Mouse (Mus musculus) adipocyte (in vitro differentiated cells): ENCODE measurements at regions not wholly inside any gene's neighbourhood (a gene's known extent, or its start where the extent isn't known, plus 50 kb on each side); places are given as distances from the start of the nearest gene placed in this dataset.

Experiments
- DNase-seq: peaks from one replicate; pipeline ENCODE4 v3.0.0-alpha.2; 2016; ENCODE audit warnings: low spot score

GRCm38 (mm10) chr14:123219590-123219989, 235.8 kb upstream of the Tmtc4 start:
- no peak for DNase-seq

- no peak for DNase-seq
These were observed 226.4 kb upstream of the Tmtc4 start for GRCm38 (mm10) chr14:123210241-123210640.

- no peak for DNase-seq
These were observed 219.0 kb upstream of the Tmtc4 start for GRCm38 (mm10) chr14:123202848-123203247.

GRCm38 (mm10) chr14:123202313-123202712, 218.5 kb upstream of the Tmtc4 start:
- no peak for DNase-seq

GRCm38 (mm10) chr14:123201426-123202274, 217.8 kb upstream of the Tmtc4 start:
- DNase-seq, result peak; percentile 88

- DNase-seq, result no peak
These were observed 215.3 kb upstream of the Tmtc4 start for GRCm38 (mm10) chr14:123199111-123199510.

GRCm38 (mm10) chr14:123192574-123192973, 208.7 kb upstream of the Tmtc4 start:
- no peak for DNase-seq

GRCm38 (mm10) chr14:123190729-123191128, 206.9 kb upstream of the Tmtc4 start:
- DNase-seq, result no peak

- no peak for DNase-seq
These were observed 203.6 kb upstream of the Tmtc4 start for GRCm38 (mm10) chr14:123187270-123188058.

GRCm38 (mm10) chr14:123173183-123173582, 189.3 kb upstream of the Tmtc4 start:
- DNase-seq, result peak; percentile 97

- DNase-seq, result no peak
These were observed 188.0 kb upstream of the Tmtc4 start for GRCm38 (mm10) chr14:123171865-123172264.

GRCm38 (mm10) chr14:123163842-123164241, 180.0 kb upstream of the Tmtc4 start:
- no peak for DNase-seq

GRCm38 (mm10) chr14:123143489-123144046, 159.7 kb upstream of the Tmtc4 start:
- no peak for DNase-seq

GRCm38 (mm10) chr14:123138743-123139705, 155.2 kb upstream of the Tmtc4 start:
- DNase-seq, result no peak

- DNase-seq, result peak; percentile 25
These were observed 150.1 kb upstream of the Tmtc4 start for GRCm38 (mm10) chr14:123133979-123134378.

- no peak for DNase-seq
These were observed 136.5 kb upstream of the Tmtc4 start for GRCm38 (mm10) chr14:123120361-123120760.

GRCm38 (mm10) chr14:123116337-123116736, 132.5 kb upstream of the Tmtc4 start:
- DNase-seq, result no peak

- no peak for DNase-seq
These were observed 126.7 kb upstream of the Tmtc4 start for GRCm38 (mm10) chr14:123110533-123110932.

GRCm38 (mm10) chr14:123100371-123100770, 116.5 kb upstream of the Tmtc4 start:
- peak; percentile 51 for DNase-seq

- DNase-seq, result peak; percentile 45
These were observed 112.3 kb upstream of the Tmtc4 start for GRCm38 (mm10) chr14:123096086-123096485.

- no peak for DNase-seq
These were observed 98.2 kb upstream of the Tmtc4 start for GRCm38 (mm10) chr14:123082065-123082464.
